Mouse (Mus musculus) liver, postnatal 0 days (tissue): ENCODE measurements around the gene Prex1. TPM values are rescaled to one million over a fixed set of nuclear protein-coding genes. Genes with fewer than 3 reads are reported as not detected.
"Not testable (repeated sequence)": the region's sequence is repeated elsewhere in the genome, so short reads cannot be mapped to it uniquely, and the experiment has no call there.

Experiments used
- ATAC-seq: fragments of 200-750 bp; cut with Nextera tagmentation; 2 replicates; pipeline ENCODE4 v1.8.0; 2017; ENCODE audit warnings: mild to moderate bottlenecking, moderate library complexity
- DNase-seq: peaks from one replicate; pipeline ENCODE4 v3.0.0-alpha.2; 2016
- H3K27ac ChIP-seq: fragments of 300-500 bp; sonication (generic); 2 replicates; pipeline ENCODE4 v1.5.1; 2014; ENCODE audit warnings: antibody characterized with exemption, moderate library complexity, mild to moderate bottlenecking, low read depth
- H3K27me3 ChIP-seq: fragments of 300-500 bp; sonication (generic); 2 replicates; pipeline ENCODE4 v1.6.1; 2014; ENCODE audit warnings: low read length, control low read depth, mixed read lengths; ENCODE audit not compliant: insufficient read depth
- H3K36me3 ChIP-seq: fragments of 300-500 bp; sonication (generic); replicated peaks from 2 replicates; pipeline ENCODE4 v1.6.1; 2014; ENCODE audit warnings: mild to moderate bottlenecking, control low read depth, low read length, moderate library complexity, mixed read lengths; ENCODE audit not compliant: insufficient read depth
- H3K4me1 ChIP-seq: fragments of 300-500 bp; sonication (generic); 2 replicates; pipeline ENCODE4 v1.6.1; 2014; ENCODE audit warnings: antibody characterized with exemption, mild to moderate bottlenecking, control low read depth; ENCODE audit not compliant: insufficient read depth
- H3K4me2 ChIP-seq: fragments of 300-500 bp; sonication (generic); 2 replicates; pipeline ENCODE4 v1.6.1; 2014; ENCODE audit warnings: low read depth, mild to moderate bottlenecking, low read length, moderate library complexity, mixed read lengths
- H3K4me3 ChIP-seq: fragments of 300-500 bp; sonication (generic); 2 replicates; pipeline ENCODE4 v1.5.1; 2014; ENCODE audit warnings: low read depth, low read length
- H3K9ac ChIP-seq: fragments of 300-500 bp; sonication (generic); replicated peaks from 2 replicates; pipeline ENCODE4 v1.6.1; 2014; ENCODE audit warnings: mild to moderate bottlenecking, moderate library complexity
- H3K9me3 ChIP-seq: fragments of 300-500 bp; sonication (generic); 2 replicates; pipeline ENCODE4 v1.6.1; 2016; ENCODE audit warnings: mild to moderate bottlenecking, control low read depth, low read length, mixed read lengths
- CTCF ChIP-seq: sonication (generic); IDR thresholded peaks from 2 replicates; pipeline ENCODE4 v1.5.1; 2016; ENCODE audit warnings: antibody characterized with exemption, low read depth
- EP300 ChIP-seq: IDR thresholded peaks from 2 replicates; pipeline ENCODE4 v1.6.1; 2016; ENCODE audit warnings: antibody characterized with exemption, low read depth, mild to moderate bottlenecking
- WGBS: fragments of 180-500 bp; shearing (Covaris S2); extraction: QIAGEN DNeasy Blood & Tissue Kit; methylation state at CpG from one replicate; pipeline ENCODE4 v1.1.7; 2014; ENCODE audit not compliant: insufficient replicate concordance; 5-methylcytosine and 5-hydroxymethylcytosine counted together
- polyA plus RNA-seq: library from polyadenylated mRNA; unstranded; fragments of >200 nt; fragmentation: Nextera tagmentation; extraction: Ambion mirVana; gene quantifications from 2 replicates; pipeline ENCODE4 v1.2.1, GENCODE M21; 2015

The Prex1 gene
- polyA plus RNA-seq, 1 experiment from 2014 or later, result 6.3 TPM

DNA sequence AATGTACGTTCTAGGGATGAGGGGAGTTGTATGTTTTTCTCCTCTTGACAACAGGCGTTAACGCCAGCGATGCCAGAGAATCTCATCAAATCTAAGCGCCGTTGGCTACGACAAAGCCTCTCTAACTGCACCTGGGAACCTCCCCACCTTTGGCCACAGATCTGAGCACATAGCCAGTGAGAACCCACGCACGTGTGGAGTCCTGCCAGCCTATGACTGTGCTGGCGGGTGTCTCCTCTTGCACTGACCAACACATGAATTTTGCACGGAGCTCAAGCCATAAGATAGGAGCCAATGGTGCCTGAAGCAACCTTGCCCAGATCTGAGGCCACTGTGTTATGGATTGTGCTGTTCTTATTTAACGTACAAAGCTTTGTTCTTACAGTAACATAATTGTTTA lies 193.1 kb downstream of the Prex1 start:
- no peak for DNase-seq
- H3K36me3 ChIP-seq, result no peaks in the 10 kb centered on the region

GRCm38 (mm10) chr2:166517392-166518174 lies 196.0 kb downstream of the Prex1 start:
- not testable (repeated sequence) for H3K36me3 ChIP-seq, H3K4me1 ChIP-seq, ATAC-seq, H3K27me3 ChIP-seq, H3K9ac ChIP-seq, H3K9me3 ChIP-seq, H3K4me2 ChIP-seq, DNase-seq, H3K4me3 ChIP-seq, H3K27ac ChIP-seq
- WGBS, result 22% methylated on average over 14 of the region's 17 CpGs

More for the DNA sequence above, 193.1 kb downstream of the Prex1 start:
- 0 out of 2 replicates have a peak, but pooled peaks cover 6% of the 10 kb centered on the region for H3K4me1 ChIP-seq
- no peak overlapping the region for H3K27ac ChIP-seq
- 85% methylated on average over 12 of the region's 12 CpGs for WGBS
- H3K9me3 ChIP-seq, result no peaks in the 10 kb centered on the region
- no peak overlapping the region for H3K4me3 ChIP-seq
- H3K9ac ChIP-seq, result no peak overlapping the region
- no peak for ATAC-seq
- H3K27me3 ChIP-seq, result peaks cover 4% of the 10 kb centered on the region; the same call in 1 of the 2 replicates
- H3K4me2 ChIP-seq, result no peak overlapping the region
- TF ChIP-seq CTCF (no peak), EP300 (no peak)

DNA sequence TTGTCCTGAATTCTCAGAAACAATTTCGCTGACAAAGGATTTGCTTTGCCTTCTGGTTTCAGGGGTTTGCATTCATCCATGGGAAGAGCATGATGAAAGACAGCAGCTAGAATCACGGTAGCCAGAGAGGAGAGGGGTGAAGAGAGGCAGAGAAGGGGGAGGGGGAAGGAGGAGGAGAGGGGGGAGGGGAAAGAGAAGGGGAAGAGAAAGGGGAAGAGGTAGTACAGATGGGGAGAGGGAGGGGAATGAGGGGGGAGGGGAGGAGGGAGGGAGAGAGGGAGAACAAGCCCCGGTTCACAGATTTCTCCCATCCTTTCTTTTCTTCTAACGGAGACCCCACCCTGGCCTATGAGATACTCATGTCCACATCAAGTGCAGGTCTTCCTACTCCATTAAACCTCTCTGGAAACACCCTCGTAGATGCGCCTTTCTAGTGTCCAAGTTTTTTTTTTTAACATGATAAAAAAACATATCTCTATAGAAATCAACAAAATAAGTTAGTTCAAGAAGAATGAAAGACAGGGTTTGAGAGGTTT lies 196.7 kb downstream of the Prex1 start:
- Histone ChIP-seq H3K27ac (peak overlapping the region; percentile 16; the same call in 1 of the 2 replicates), H3K4me2 (no peak overlapping the region), H3K9me3 (no peaks in the 10 kb centered on the region), H3K36me3 (no peaks in the 10 kb centered on the region), H3K4me3 (no peak overlapping the region), H3K4me1 (0 out of 2 replicates have a peak, but pooled peaks cover 6% of the 10 kb centered on the region), H3K27me3 (peaks cover 4% of the 10 kb centered on the region; the same call in 1 of the 2 replicates), H3K9ac (no peak overlapping the region)
- DNase-seq (no peak), ATAC-seq (no peak)
- TF ChIP-seq EP300, result no peak
- no peak for TF ChIP-seq CTCF
- WGBS, result 46% methylated on average over 6 of the region's 6 CpGs

Other genes starting within 250 kb of the Prex1 start
- 3.0 and 3.1 TPM in 2 replicates for gene Trp53rkb, start 78.7 kb upstream of the Prex1 start, polyA plus RNA-seq
- gene Arfgef2, start 91.8 kb upstream of the Prex1 start, polyA plus RNA-seq, result 2.5 and 2.7 TPM in 2 replicates
- 19.0 and 23.3 TPM in 2 replicates for gene Cse1l, start 192.2 kb upstream of the Prex1 start, polyA plus RNA-seq